Mouse (Mus musculus) G1E (cell line): ENCODE data around the gene Gm21985. TPM values are rescaled to one million over a fixed set of nuclear protein-coding genes. Genes with fewer than 3 reads are reported as not detected.

ENCODE experiments used
- ATAC-seq: 2 replicates; pipeline ENCODE4 v1.8.0; 2016; ENCODE audit warnings: mild to moderate bottlenecking; ENCODE audit not compliant: insufficient number of reproducible peaks, poor library complexity, low FRiP score, severe bottlenecking; ENCODE audit errors: extremely low read depth
- DNase-seq: peaks from one replicate; pipeline ENCODE4 v3.0.0; 2012; ENCODE audit warnings: low spot score
- H3K27me3 ChIP-seq: 2 replicates; pipeline ENCODE4 v1.6.1; 2012; ENCODE audit warnings: mild to moderate bottlenecking, low read length, inconsistent platforms; ENCODE audit not compliant: insufficient read depth
- H3K36me3 ChIP-seq: replicated peaks from 2 replicates; pipeline ENCODE3; 2012; ENCODE audit warnings: mild to moderate bottlenecking, inconsistent platforms
- H3K4me1 ChIP-seq: 2 replicates; pipeline ENCODE4 v1.6.1; 2012; ENCODE audit warnings: low read depth, low read length, inconsistent platforms, mixed read lengths; ENCODE audit not compliant: insufficient read depth
- H3K4me3 ChIP-seq: 2 replicates; pipeline ENCODE4 v1.5.1; 2012; ENCODE audit warnings: low read depth, mild to moderate bottlenecking, inconsistent platforms, low read length, moderate library complexity, mixed read lengths
- H3K9me3 ChIP-seq: replicated peaks from 2 replicates; pipeline ENCODE4 v1.6.1; 2012; ENCODE audit warnings: inconsistent platforms
- CTCF ChIP-seq: IDR thresholded peaks from 2 replicates; pipeline ENCODE4 v1.5.1; 2012; ENCODE audit warnings: low read depth, low read length, inconsistent platforms, mixed read lengths
- GATA1 ChIP-seq: IDR thresholded peaks from 2 replicates; pipeline ENCODE4 v1.6.1; 2012; ENCODE audit warnings: borderline replicate concordance, low read length, inconsistent platforms, mixed read lengths
- GATA2 ChIP-seq: IDR thresholded peaks from 2 replicates; pipeline ENCODE4 v1.6.1; 2012; ENCODE audit warnings: low read depth, low read length, inconsistent platforms, borderline replicate concordance
- POLR2AphosphoS5 ChIP-seq: IDR thresholded peaks from 2 replicates; pipeline ENCODE4 v1.6.1; 2012; ENCODE audit warnings: low read depth, low read length, inconsistent platforms; ENCODE audit not compliant: insufficient replicate concordance
- TAL1 ChIP-seq: conservative IDR thresholded peaks from 2 replicates; pipeline ENCODE4 v1.6.1; 2012; ENCODE audit warnings: low read depth, low read length, inconsistent platforms, mixed read lengths
- polyA plus RNA-seq: library from polyadenylated mRNA; stranded (reverse); fragments of >175 nt; gene quantifications from 2 replicates; pipeline ENCODE4 v1.2.3, GENCODE M21; 2012
- total RNA-seq, 2 experiments: library from RNA; stranded (forward) in 1 of 2; stranded (reverse) in 1 of 2; fragments of 200-1000 nt in 1 of 2; fragments of >200 nt in 1 of 2; fragmentation: Nextera tagmentation in 1 of 2; gene quantifications; 2 replicates each; pipeline ENCODE4 v1.2.3; 2014 to 2017

The Gm21985 gene
- total and polyA plus RNA-seq, 3 experiments: 0.16 TPM; not detected in 2

- Histone ChIP-seq H3K27me3 (peaks cover 4% of the 10 kb centered on the region), H3K9me3 (no peaks in the 10 kb centered on the region), H3K36me3 (peaks cover 14% of the 10 kb centered on the region), H3K4me3 (peak within 1 kb of the TSS; percentile 80), H3K4me1 (peaks cover 33% of the 10 kb centered on the region)
- DNase-seq: peak; percentile 95
- ATAC-seq: peak; percentile 89
- TF ChIP-seq GATA2 (no peak), GATA1 (no peak), CTCF (peak; percentile 61)
Observed at GRCm38 (mm10) chr2:112378973-112379898, 113.1 kb downstream of the Gm21985 start, which contains the start of gene Katnbl1. Gene Katnbl1 (plus strand): TSS chr2:112379211.

DNA sequence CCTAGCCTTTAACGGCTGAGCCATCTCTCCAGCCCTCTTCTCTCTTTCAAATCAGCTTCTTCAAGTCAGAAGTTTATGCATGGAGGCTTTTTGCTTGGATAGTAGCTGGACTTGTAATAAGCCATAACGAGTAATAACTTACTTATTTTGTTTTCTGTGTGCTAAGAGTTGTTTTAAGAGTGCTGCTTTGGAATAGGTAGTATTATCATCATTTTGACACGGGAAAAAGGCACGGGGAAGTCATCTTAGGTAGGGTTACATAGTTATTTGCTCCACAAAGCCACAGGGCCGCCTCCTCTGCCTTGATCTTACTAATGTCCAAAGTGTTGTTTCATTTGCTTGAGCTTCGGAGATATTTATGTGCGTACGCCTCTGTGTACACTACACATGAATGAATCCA is 114.0 kb downstream of the Gm21985 start:
- TF ChIP-seq TAL1: no peak
- no peak for TF ChIP-seq GATA1
- TF ChIP-seq POLR2AphosphoS5: no peak
- no peak for TF ChIP-seq CTCF
- no peak for TF ChIP-seq GATA2
- H3K9me3 ChIP-seq: no peaks in the 10 kb centered on the region
- no peak for DNase-seq

GRCm38 (mm10) chr2:112381219-112381618 is 115.1 kb downstream of the Gm21985 start:
- no peak overlapping the region for H3K4me3 ChIP-seq
- H3K9me3 ChIP-seq: no peaks in the 10 kb centered on the region
- peaks cover 20% of the 10 kb centered on the region for H3K36me3 ChIP-seq
- H3K27me3 ChIP-seq: peaks cover 1% of the 10 kb centered on the region; the same call in 1 of the 2 replicates
- DNase-seq (no peak), ATAC-seq (no peak)
- H3K4me1 ChIP-seq: peaks cover 22% of the 10 kb centered on the region
- no peak for TF ChIP-seq GATA1
- TF ChIP-seq TAL1: no peak
- TF ChIP-seq POLR2AphosphoS5: no peak
- no peak for TF ChIP-seq CTCF
- no peak for TF ChIP-seq GATA2

More for the DNA sequence above, 114.0 kb downstream of the Gm21985 start:
- H3K4me1 ChIP-seq: peaks cover 26% of the 10 kb centered on the region
- H3K4me3 ChIP-seq: peak overlapping the region; percentile 80
- H3K27me3 ChIP-seq: peaks cover 2% of the 10 kb centered on the region
- no peak for ATAC-seq
- H3K36me3 ChIP-seq: peaks cover 16% of the 10 kb centered on the region

GRCm38 (mm10) chr2:112390843-112391242 is 124.7 kb downstream of the Gm21985 start:
- DNase-seq: no peak
- no peak for ATAC-seq
- TF ChIP-seq GATA1: no peak
- no peak for TF ChIP-seq CTCF
- TF ChIP-seq GATA2: no peak
- no peak for TF ChIP-seq POLR2AphosphoS5
- no peak for TF ChIP-seq TAL1

DNA sequence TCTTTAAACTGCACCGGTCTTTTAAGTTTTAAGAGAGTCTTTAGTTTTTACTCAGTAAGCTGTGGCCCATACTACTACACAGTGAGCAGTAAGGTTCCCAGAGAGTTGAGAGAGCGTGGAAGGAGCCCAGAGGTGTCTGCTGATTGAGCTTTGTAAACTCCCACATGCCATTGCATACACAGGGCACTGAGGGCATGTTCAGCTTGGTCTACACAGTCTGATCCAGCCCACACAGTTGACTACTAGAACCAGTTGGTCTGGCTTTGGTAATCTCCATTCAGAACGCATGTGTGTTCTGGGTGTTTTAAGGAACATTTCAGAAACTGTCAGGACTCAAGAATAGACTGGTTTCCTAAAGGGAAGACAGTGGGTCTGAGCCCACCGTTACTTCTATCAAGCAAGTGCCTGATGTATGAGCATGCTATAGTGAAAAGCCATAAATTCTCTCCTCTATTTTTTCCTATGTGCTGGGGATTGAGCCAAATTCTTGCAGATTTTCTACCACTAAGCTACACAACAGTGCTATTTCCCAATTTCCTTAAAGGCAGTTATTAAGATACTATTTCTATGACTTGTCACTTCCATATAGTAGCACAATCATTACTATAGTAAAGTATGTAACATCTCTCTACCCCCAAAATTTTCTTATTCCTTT is 125.4 kb downstream of the Gm21985 start:
- Histone ChIP-seq H3K27me3 (no peaks in the 10 kb centered on the region), H3K9me3 (no peaks in the 10 kb centered on the region), H3K4me3 (no peak overlapping the region), H3K36me3 (peaks cover 17% of the 10 kb centered on the region), H3K4me1 (peaks cover 22% of the 10 kb centered on the region)
- TF ChIP-seq GATA2 (no peak), TAL1 (no peak), POLR2AphosphoS5 (no peak), CTCF (no peak), GATA1 (no peak)
- ATAC-seq: no peak
- no peak for DNase-seq

More at GRCm38 (mm10) chr2:112390843-112391242, 124.7 kb downstream of the Gm21985 start:
- Histone ChIP-seq H3K36me3 (peaks cover 17% of the 10 kb centered on the region), H3K27me3 (no peaks in the 10 kb centered on the region), H3K9me3 (no peaks in the 10 kb centered on the region), H3K4me1 (peaks cover 19% of the 10 kb centered on the region), H3K4me3 (no peak overlapping the region)

GRCm38 (mm10) chr2:112392689-112393088 is 126.6 kb downstream of the Gm21985 start:
- no peak for TF ChIP-seq TAL1
- no peak for TF ChIP-seq POLR2AphosphoS5
- no peak for TF ChIP-seq GATA1
- no peak for TF ChIP-seq GATA2
- no peak for TF ChIP-seq CTCF

More at GRCm38 (mm10) chr2:112392689-112393088, 126.6 kb downstream of the Gm21985 start:
- no peaks in the 10 kb centered on the region for H3K9me3 ChIP-seq
- DNase-seq (no peak), ATAC-seq (peak; percentile 47; the same call in 1 of the 2 replicates)
- H3K4me3 ChIP-seq: no peak overlapping the region
- H3K36me3 ChIP-seq: peaks cover 20% of the 10 kb centered on the region
- H3K4me1 ChIP-seq: peaks cover 25% of the 10 kb centered on the region
- H3K27me3 ChIP-seq: no peaks in the 10 kb centered on the region
